Mouse (Mus musculus) neural tube, embryonic 15.5 days (tissue): Measurements from ENCODE around the gene Tceal7. TPM values are rescaled to one million over a fixed set of nuclear protein-coding genes. Genes with fewer than 3 reads are reported as not detected.

Experiments used
- ATAC-seq: fragments of 200-750 bp; cut with Nextera tagmentation; 2 replicates; pipeline ENCODE4 v1.8.0; 2017; ENCODE audit warnings: mild to moderate bottlenecking, moderate TSS enrichment, moderate library complexity; ENCODE audit not compliant: low FRiP score
- H3K27ac ChIP-seq: fragments of 300-500 bp; sonication (generic); replicated peaks from 2 replicates; pipeline ENCODE4 v1.5.1; 2015; ENCODE audit warnings: mild to moderate bottlenecking, inconsistent platforms
- H3K27me3 ChIP-seq: fragments of 300-500 bp; sonication (generic); replicated peaks from 2 replicates; pipeline ENCODE4 v1.6.1; 2015; ENCODE audit warnings: inconsistent platforms
- H3K36me3 ChIP-seq: fragments of 300-500 bp; sonication (generic); 2 replicates; pipeline ENCODE4 v1.6.1; 2015; ENCODE audit warnings: inconsistent platforms
- H3K4me1 ChIP-seq: fragments of 300-500 bp; sonication (generic); 2 replicates; pipeline ENCODE4 v1.6.1; 2015; ENCODE audit warnings: inconsistent platforms
- H3K4me2 ChIP-seq: fragments of 300-500 bp; sonication (generic); 2 replicates; pipeline ENCODE4 v1.6.1; 2015; ENCODE audit warnings: inconsistent platforms, mild to moderate bottlenecking, moderate library complexity
- H3K4me3 ChIP-seq: fragments of 300-500 bp; sonication (generic); replicated peaks from 2 replicates; pipeline ENCODE4 v1.5.1; 2015; ENCODE audit warnings: mild to moderate bottlenecking, inconsistent platforms
- H3K9ac ChIP-seq: fragments of 300-500 bp; sonication (generic); replicated peaks from 2 replicates; pipeline ENCODE4 v1.6.1; 2015; ENCODE audit warnings: mild to moderate bottlenecking, inconsistent platforms
- H3K9me3 ChIP-seq: fragments of 300-500 bp; sonication (generic); replicated peaks from 2 replicates; pipeline ENCODE4 v1.6.1; 2016; ENCODE audit warnings: inconsistent platforms
- WGBS: fragments of 180-500 bp; shearing (Covaris S2); methylation state at CpG from one replicate; pipeline ENCODE4 v1.1.7; 2015; ENCODE audit warnings: mixed read lengths; 5-methylcytosine and 5-hydroxymethylcytosine counted together
- polyA plus RNA-seq: library from polyadenylated mRNA; unstranded; fragments of >200 nt; fragmentation: Nextera tagmentation; extraction: Ambion mirVana; gene quantifications from 2 replicates; pipeline ENCODE4 v1.2.1, GENCODE M21; 2015

The Tceal7 gene
- polyA plus RNA-seq, 1 experiment from 2014 or later: 20.3 TPM

- H3K4me1 ChIP-seq: peaks cover 4% of the 10 kb centered on the region; the same call in 1 of the 2 replicates
- H3K9ac ChIP-seq: peak within 1 kb of the TSS; percentile 58
- peak within 1 kb of the TSS; percentile 77 for H3K27ac ChIP-seq
- 28% methylated on average over 9 of the region's 9 CpGs for WGBS
- ATAC-seq: peak; percentile 95
- no peaks in the 10 kb centered on the region for H3K9me3 ChIP-seq
- no peaks in the 10 kb centered on the region for H3K27me3 ChIP-seq
- no peaks in the 10 kb centered on the region for H3K36me3 ChIP-seq
- peak within 1 kb of the TSS; percentile 47 for H3K4me3 ChIP-seq
- H3K4me2 ChIP-seq: peak within 1 kb of the TSS; percentile 54
Measured at GRCm38 (mm10) chrX:136203664-136204066, 10.9 kb upstream of the Tceal7 start, which contains the start of gene Tceal5. TSS of gene Tceal5 (minus strand) at chrX:136203876.

- no peak overlapping the region for H3K9ac ChIP-seq
- WGBS: 88% methylated on average over 6 of the region's 6 CpGs
- H3K9me3 ChIP-seq: no peaks in the 10 kb centered on the region
- H3K36me3 ChIP-seq: no peaks in the 10 kb centered on the region
- peaks cover 4% of the 10 kb centered on the region; the same call in 1 of the 2 replicates for H3K4me1 ChIP-seq
- H3K27me3 ChIP-seq: no peaks in the 10 kb centered on the region
- H3K4me2 ChIP-seq: no peak overlapping the region
- H3K4me3 ChIP-seq: no peak overlapping the region
- no peak for ATAC-seq
- no peak overlapping the region for H3K27ac ChIP-seq
Measured at GRCm38 (mm10) chrX:136204406-136204805, 10.2 kb upstream of the Tceal7 start.

DNA sequence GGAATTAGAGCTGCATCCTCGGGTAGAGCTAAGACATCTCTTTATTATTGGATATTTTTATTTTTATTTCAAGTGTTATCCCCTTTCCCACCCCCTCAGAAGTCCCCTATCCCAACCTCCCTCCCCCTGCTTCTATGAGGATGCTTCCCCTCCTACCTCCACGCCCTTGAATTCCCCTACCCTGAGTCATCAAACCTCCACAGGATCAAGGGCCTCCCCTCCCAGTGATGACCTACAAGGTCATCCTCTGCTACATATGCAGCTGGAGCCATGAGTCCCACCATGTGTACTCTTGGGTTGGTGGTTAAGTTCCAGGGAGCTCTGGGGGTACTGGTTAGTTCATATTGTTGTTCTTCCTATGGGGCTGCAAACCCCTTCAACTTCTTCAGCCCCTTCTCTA is 1.2 kb upstream of the Tceal7 start:
- H3K4me3 ChIP-seq: no peak overlapping the region
- no peaks in the 10 kb centered on the region; the same call in 1 of the 2 replicates for H3K4me1 ChIP-seq
- H3K27me3 ChIP-seq: no peaks in the 10 kb centered on the region
- H3K27ac ChIP-seq: no peak overlapping the region
- H3K9ac ChIP-seq: no peak overlapping the region
- 85% methylated on average over 2 of the region's 2 CpGs for WGBS
- H3K36me3 ChIP-seq: no peaks in the 10 kb centered on the region
- no peak for ATAC-seq
- H3K9me3 ChIP-seq: no peaks in the 10 kb centered on the region
- H3K4me2 ChIP-seq: no peak overlapping the region

DNA sequence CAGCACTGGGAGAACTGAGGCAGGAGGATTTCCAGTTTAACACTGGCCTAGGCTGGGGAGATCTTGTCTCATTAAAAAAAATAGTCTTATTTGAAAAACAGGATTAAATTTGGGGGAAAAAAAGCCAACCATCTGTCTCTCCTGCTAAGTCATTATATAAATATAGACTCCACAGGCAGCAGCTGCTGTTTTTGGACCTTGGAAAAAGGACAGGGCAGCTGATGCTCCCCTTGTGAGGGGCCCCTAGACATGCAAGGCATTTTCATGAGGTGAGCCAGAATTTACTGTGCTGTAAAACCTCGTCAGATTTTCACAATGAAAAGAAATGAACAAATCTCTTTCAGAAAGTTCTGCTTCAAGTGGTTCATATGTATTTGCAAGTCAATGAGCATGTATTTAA is 1.7 kb downstream of the Tceal7 start:
- no peak for ATAC-seq
- WGBS: 53% methylated on average over 1 of the region's 1 CpGs
- H3K4me2 ChIP-seq: no peak overlapping the region

DNA sequence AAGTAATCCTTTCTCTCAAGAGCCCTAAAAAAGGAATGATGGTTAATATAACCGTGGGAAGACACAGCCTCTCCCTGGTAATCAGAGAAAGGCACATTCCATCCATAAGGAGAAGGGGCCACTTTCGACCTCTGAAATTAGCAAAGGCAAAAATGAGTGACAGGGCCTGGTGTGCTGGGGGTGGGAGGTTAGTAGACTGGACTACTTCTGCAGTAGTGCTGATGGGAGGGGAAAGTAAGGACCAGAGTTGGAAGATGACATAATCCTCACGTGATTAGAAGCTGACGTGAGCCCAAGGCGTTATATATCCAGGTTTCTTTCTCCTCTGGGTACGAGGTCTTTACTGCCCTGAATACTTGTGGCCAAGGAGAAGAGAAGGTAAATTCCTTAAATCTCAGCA is 9.1 kb downstream of the Tceal7 start:
- no peak for ATAC-seq
- H3K4me1 ChIP-seq: no peaks in the 10 kb centered on the region

More for the DNA sequence above, 1.7 kb downstream of the Tceal7 start:
- Histone ChIP-seq H3K4me3 (no peak overlapping the region), H3K36me3 (no peaks in the 10 kb centered on the region), H3K9ac (no peak overlapping the region), H3K4me1 (no peaks in the 10 kb centered on the region; the same call in 1 of the 2 replicates), H3K9me3 (no peaks in the 10 kb centered on the region), H3K27ac (no peak overlapping the region), H3K27me3 (no peaks in the 10 kb centered on the region)

GRCm38 (mm10) chrX:136227768-136228167 is 13.2 kb downstream of the Tceal7 start:
- Histone ChIP-seq H3K9me3 (no peaks in the 10 kb centered on the region), H3K4me2 (no peak overlapping the region), H3K27ac (no peak overlapping the region), H3K9ac (no peak overlapping the region), H3K27me3 (no peaks in the 10 kb centered on the region; the same call in 1 of the 2 replicates), H3K4me1 (no peaks in the 10 kb centered on the region), H3K36me3 (no peaks in the 10 kb centered on the region), H3K4me3 (no peak overlapping the region)
- 66% methylated on average over 5 of the region's 5 CpGs for WGBS
- no peak for ATAC-seq

More for the DNA sequence above, 9.1 kb downstream of the Tceal7 start:
- 76% methylated on average over 6 of the region's 6 CpGs for WGBS
- no peak overlapping the region for H3K4me2 ChIP-seq
- H3K9ac ChIP-seq: no peak overlapping the region
- no peaks in the 10 kb centered on the region for H3K9me3 ChIP-seq
- no peaks in the 10 kb centered on the region for H3K27me3 ChIP-seq
- H3K27ac ChIP-seq: no peak overlapping the region
- H3K36me3 ChIP-seq: no peaks in the 10 kb centered on the region
- no peak overlapping the region for H3K4me3 ChIP-seq

DNA sequence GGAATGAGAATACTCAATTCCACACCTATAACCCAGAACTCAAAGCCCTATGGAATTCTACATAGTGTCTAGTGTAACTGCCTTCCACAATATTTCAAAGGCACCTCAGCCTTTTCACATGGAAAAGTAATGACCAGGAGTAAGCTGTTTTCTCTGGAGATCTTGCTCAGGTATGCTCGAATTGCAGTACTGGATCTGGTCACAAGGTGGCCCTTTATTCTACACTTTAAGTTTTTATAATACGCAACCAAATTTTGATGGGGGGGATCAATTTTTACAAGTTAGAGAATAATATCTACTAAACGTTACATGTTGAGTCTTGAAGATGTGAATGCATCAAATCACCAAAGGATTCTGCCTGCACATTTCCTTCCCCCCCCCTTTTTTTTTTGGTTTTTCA is 23.5 kb downstream of the Tceal7 start:
- Histone ChIP-seq H3K27me3 (no peaks in the 10 kb centered on the region), H3K9ac (no peak overlapping the region)

GRCm38 (mm10) chrX:136243181-136243580 is 28.6 kb downstream of the Tceal7 start:
- no peak overlapping the region for H3K27ac ChIP-seq
- no peak overlapping the region for H3K9ac ChIP-seq
- H3K4me3 ChIP-seq: no peak overlapping the region
- no peak for ATAC-seq
- H3K36me3 ChIP-seq: no peaks in the 10 kb centered on the region
- WGBS: 79% methylated on average over 2 of the region's 2 CpGs
- H3K4me1 ChIP-seq: no peaks in the 10 kb centered on the region; the same call in 1 of the 2 replicates
- no peaks in the 10 kb centered on the region for H3K9me3 ChIP-seq
- no peaks in the 10 kb centered on the region for H3K27me3 ChIP-seq
- no peak overlapping the region for H3K4me2 ChIP-seq

More for the DNA sequence above, 23.5 kb downstream of the Tceal7 start:
- no peaks in the 10 kb centered on the region for H3K9me3 ChIP-seq
- ATAC-seq: no peak
- H3K4me2 ChIP-seq: no peak overlapping the region
- no peaks in the 10 kb centered on the region for H3K4me1 ChIP-seq
- H3K27ac ChIP-seq: no peak overlapping the region
- H3K36me3 ChIP-seq: no peaks in the 10 kb centered on the region
- 48% methylated on average over 3 of the region's 3 CpGs for WGBS
- no peak overlapping the region for H3K4me3 ChIP-seq

- WGBS: 25% methylated on average over 20 of the region's 20 CpGs
- no peaks in the 10 kb centered on the region for H3K9me3 ChIP-seq
- H3K9ac ChIP-seq: peak within 1 kb of the TSS; percentile 66
- no peaks in the 10 kb centered on the region; the same call in 1 of the 2 replicates for H3K4me1 ChIP-seq
- H3K4me2 ChIP-seq: peak within 1 kb of the TSS; percentile 52
- ATAC-seq: peak; percentile 96
- H3K4me3 ChIP-seq: peak within 1 kb of the TSS; percentile 54
- H3K36me3 ChIP-seq: no peaks in the 10 kb centered on the region
- peak within 1 kb of the TSS; percentile 84 for H3K27ac ChIP-seq
- no peaks in the 10 kb centered on the region for H3K27me3 ChIP-seq
Measured at GRCm38 (mm10) chrX:136244574-136245229, 30.1 kb downstream of the Tceal7 start, which contains the start of gene Tceal9. TSS of gene Tceal9 (plus strand) at chrX:136245079.

GRCm38 (mm10) chrX:136245521-136246071 is 31.0 kb downstream of the Tceal7 start:
- H3K9me3 ChIP-seq: no peaks in the 10 kb centered on the region
- peak overlapping the region; percentile 54 for H3K4me3 ChIP-seq
- H3K9ac ChIP-seq: peak overlapping the region; percentile 66
- 24% methylated on average over 13 of the region's 15 CpGs for WGBS
- no peaks in the 10 kb centered on the region for H3K27me3 ChIP-seq
- H3K4me1 ChIP-seq: no peaks in the 10 kb centered on the region; the same call in 1 of the 2 replicates
- peak overlapping the region; percentile 52 for H3K4me2 ChIP-seq
- peak overlapping the region; percentile 84 for H3K27ac ChIP-seq
- peak; percentile 86 for ATAC-seq
- no peaks in the 10 kb centered on the region for H3K36me3 ChIP-seq

GRCm38 (mm10) chrX:136248811-136249210 is 34.2 kb downstream of the Tceal7 start:
- H3K9me3 ChIP-seq: no peaks in the 10 kb centered on the region
- H3K27me3 ChIP-seq: no peaks in the 10 kb centered on the region
- 58% methylated on average over 6 of the region's 6 CpGs for WGBS
- no peak for ATAC-seq
- H3K4me2 ChIP-seq: no peak overlapping the region
- H3K36me3 ChIP-seq: no peaks in the 10 kb centered on the region
- H3K27ac ChIP-seq: no peak overlapping the region
- H3K4me3 ChIP-seq: no peak overlapping the region
- H3K4me1 ChIP-seq: no peaks in the 10 kb centered on the region; the same call in 1 of the 2 replicates
- H3K9ac ChIP-seq: no peak overlapping the region

DNA sequence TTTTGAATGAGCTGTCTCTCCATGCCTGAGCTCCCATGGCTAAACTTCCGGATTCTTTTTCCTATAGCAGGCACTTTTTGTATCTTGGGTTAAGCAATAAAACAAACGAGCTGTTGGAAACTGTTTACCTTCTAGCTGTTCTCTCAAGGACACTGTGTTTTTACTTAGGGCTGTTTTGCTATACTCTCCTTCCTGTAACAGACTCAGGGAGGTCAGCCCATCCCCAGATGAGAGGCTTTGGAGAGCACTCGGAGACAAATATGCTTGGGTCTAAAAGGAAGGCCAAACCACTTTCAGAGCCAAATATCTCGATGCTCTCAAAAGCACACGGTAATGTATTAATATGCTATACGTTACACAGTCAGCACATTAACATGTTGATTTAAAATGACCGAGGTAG is 35.1 kb downstream of the Tceal7 start:
- 77% methylated on average over 7 of the region's 7 CpGs for WGBS
- ATAC-seq: no peak

More for the DNA sequence above, 35.1 kb downstream of the Tceal7 start:
- no peaks in the 10 kb centered on the region for H3K27me3 ChIP-seq
- H3K4me3 ChIP-seq: no peak overlapping the region
- H3K9ac ChIP-seq: no peak overlapping the region
- H3K4me2 ChIP-seq: no peak overlapping the region
- no peaks in the 10 kb centered on the region for H3K36me3 ChIP-seq
- no peaks in the 10 kb centered on the region; the same call in 1 of the 2 replicates for H3K4me1 ChIP-seq
- H3K9me3 ChIP-seq: no peaks in the 10 kb centered on the region
- H3K27ac ChIP-seq: no peak overlapping the region
